Mouse (Mus musculus): ENCODE data around the gene Csf1.
"Not testable (repeated sequence)": the region's sequence is repeated elsewhere in the genome, so short reads cannot be mapped to it uniquely, and the experiment has no call there.

Gene Csf1

GRCm38 (mm10) chr3:107750775-107751540 lies 9.3 kb downstream of the Csf1 start:
- DNase-seq (ENCODE audit: extremely low read depth, insufficient read length, low spot score) = peak; percentile 57

DNA sequence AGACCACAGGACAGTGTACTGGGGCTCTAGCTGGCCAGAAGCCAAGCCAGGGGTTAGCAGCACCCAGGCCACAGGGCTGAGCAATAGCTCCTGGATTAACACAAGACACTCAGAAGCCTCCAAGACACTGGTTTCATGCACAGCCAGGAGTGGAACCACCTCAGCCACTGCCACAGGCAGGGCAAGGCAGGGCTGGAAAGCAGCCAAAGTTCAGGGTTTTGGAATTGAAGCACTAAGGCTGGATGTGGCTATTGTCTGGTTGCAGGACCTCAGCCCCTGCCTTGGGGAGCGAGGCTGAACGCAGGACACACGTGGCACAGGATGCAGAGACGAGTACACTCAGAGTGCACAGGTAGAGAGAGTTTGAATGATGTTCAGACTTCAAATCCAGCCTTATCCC lies 10.8 kb downstream of the Csf1 start:
- DNase-seq (ENCODE audit: extremely low read depth, insufficient read length, low spot score) = peak; percentile 65

- peak; percentile 52 for DNase-seq (ENCODE audit: extremely low read depth, insufficient read length, low spot score)
Measured at GRCm38 (mm10) chr3:107748260-107748955, 11.9 kb downstream of the Csf1 start.

- no peak for DNase-seq (ENCODE audit: extremely low read depth, insufficient read length, low spot score)
Measured at GRCm38 (mm10) chr3:107746026-107746425, 14.2 kb downstream of the Csf1 start.

DNA sequence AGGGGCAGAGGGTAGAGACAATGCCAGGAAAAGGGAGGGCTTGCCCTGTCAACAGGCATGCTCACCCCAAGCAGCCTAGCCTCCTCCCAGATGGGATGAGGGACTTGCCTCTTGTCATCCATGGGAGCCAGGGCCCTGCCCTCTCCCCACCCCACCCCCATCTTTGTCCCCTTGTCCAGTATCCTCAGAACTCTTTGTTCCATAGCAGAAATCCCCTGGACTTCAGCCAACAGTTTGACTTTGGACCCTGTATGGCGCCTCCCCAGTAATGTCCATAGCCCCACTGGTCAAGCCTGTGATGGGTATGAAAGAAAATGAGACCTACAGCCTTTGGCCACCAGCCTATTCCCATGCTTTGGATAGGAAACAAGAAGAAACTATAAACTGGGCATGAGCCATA lies 16.6 kb downstream of the Csf1 start:
- DNase-seq (ENCODE audit: extremely low read depth, insufficient read length, low spot score) = peak; percentile 66

GRCm38 (mm10) chr3:107743107-107743506 lies 17.2 kb downstream of the Csf1 start:
- DNase-seq (ENCODE audit: extremely low read depth, insufficient read length, low spot score) = peak; percentile 83

- DNase-seq (ENCODE audit: extremely low read depth, insufficient read length, low spot score) = peak; percentile 42
Measured at GRCm38 (mm10) chr3:107742071-107742710, 18.1 kb downstream of the Csf1 start.

GRCm38 (mm10) chr3:107741387-107741786 lies 18.9 kb downstream of the Csf1 start:
- DNase-seq (ENCODE audit: extremely low read depth, insufficient read length, low spot score) = no peak

- peak; percentile 74 for DNase-seq (ENCODE audit: extremely low read depth, insufficient read length, low spot score)
Measured at GRCm38 (mm10) chr3:107740578-107741207, 19.6 kb downstream of the Csf1 start.

GRCm38 (mm10) chr3:107739966-107740365 lies 20.3 kb downstream of the Csf1 start:
- DNase-seq (ENCODE audit: extremely low read depth, insufficient read length, low spot score) = no peak

DNA sequence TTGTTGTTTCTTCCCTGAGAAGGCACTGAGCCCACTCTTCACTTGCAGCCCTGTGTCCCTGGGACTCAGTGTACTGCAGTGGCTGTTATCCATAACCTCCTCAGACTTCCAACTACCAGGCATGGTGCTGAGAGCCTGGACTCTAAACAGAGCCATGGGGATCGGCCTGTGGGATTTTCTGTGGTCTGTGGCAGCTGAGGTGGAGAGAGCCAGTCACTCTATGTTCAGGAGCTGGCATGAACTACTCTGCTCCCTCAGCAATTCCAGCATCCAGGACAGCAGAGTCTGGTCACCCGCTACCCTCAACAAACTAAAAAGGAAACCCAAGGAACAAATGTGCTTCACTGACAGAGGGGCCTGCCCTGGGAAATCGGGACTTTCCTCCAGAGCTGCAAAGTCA lies 20.8 kb downstream of the Csf1 start:
- peak; percentile 75 for DNase-seq (ENCODE audit: extremely low read depth, insufficient read length, low spot score)

DNA sequence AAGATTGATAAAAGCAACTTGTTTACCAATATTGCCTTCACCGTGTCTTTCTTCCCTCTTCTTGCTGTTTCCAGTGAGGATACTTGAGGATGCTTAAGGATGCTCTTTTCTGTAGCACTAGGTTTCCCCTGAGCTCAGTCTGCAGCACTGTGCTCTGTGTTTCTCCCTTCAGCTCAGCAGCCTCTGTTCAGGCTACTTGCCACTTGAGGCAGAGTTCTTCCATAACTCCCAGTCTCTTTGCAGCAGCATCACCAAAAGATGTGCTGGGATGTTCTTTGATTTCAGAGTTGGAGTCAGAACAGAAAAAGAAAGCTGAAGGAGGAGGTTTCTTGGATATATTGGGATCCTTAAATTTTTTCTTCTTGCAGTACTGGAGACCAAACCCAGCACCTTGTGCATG lies 21.6 kb downstream of the Csf1 start:
- peak; percentile 41 for DNase-seq (ENCODE audit: extremely low read depth, insufficient read length, low spot score)

DNA sequence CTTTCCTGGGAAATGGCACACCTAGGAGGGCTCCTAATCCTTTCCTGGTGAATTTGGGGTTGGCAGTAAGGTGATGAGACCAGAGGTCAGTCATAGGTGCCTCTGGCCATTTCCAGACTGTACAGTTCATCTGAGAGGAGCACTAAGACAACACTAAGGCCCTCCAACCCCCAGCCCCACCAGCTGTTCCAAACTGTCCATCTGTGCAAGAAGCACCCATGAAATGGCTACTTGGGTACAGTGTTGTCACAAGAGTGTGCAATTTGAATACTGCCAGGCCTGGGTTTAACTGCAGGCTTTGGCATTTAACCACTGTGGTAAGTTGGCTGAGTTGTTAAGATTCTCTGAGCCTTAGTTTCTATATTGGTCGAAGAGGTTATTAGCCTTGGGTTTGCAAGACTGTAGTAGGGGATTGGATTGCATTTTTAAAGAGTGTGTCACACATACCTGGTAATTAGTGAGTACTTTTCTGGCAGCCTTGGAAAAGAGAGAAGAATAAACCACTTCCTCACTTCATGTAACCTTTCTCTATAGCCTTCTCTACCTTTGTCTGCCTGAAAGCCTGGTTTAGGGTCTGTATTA lies 22.6 kb downstream of the Csf1 start:
- DNase-seq (ENCODE audit: extremely low read depth, insufficient read length, low spot score) = peak; percentile 75

DNA sequence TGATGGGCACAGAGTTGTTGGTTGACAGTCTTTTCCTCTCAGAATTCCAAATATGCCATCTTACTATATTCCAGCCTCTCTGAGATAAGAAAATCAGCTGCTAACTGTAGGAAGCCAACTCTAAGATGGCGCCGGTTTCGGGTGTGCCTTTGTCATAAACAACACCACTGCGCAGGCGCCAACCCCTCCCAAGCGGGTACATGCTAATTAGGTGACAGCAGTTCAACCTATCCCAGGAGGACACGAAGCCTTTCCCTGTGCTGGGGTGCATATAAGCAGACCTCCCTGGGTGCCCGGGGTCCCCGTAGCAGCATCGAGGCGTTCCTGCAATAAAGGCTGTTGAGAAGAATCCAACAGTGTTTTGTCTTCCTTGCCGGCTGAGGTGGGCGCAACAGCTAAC lies 24.6 kb downstream of the Csf1 start:
- not testable (repeated sequence) for DNase-seq (ENCODE audit: extremely low read depth, insufficient read length, low spot score)

DNA sequence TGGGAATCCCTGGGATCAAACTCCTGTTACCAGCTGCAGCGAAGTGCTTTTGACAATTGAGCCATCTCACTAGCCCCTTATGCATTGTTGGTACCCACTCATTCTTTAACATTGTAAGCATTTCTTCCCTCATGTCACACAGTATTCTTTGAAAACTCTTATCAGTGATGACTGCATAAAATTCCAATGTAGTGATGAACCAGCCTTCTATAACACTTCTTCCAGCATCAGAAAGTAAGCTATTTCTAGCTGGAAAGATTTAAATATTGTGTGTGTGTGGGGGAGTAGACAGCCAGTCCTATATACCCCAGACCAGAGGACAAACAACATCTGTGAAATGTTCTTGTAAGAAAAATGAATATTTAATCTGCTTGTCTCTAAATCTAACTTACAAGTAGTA lies 26.9 kb downstream of the Csf1 start:
- no peak for DNase-seq (ENCODE audit: extremely low read depth, insufficient read length, low spot score)

- no peak for DNase-seq (ENCODE audit: extremely low read depth, insufficient read length, low spot score)
Measured at GRCm38 (mm10) chr3:107730236-107730635, 30.0 kb downstream of the Csf1 start.

DNA sequence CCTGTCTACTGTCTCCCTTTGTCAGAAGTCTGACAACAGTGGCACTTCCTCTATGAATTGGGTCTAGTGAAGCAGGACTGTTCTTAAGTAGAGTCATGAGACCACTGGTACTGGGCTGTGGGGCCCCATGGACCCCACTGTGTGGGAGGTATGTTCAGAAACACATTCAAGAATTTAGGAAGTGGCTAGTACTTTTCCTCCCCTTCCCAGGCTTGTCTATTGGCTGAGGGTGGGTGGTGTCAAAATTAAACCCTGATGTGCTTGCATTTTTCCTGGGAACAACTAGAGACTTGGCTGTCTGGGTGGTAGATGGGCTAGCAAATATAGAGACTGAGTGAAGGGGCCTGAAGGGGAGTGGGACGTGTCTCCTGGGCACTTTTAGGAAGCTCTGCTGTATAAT lies 31.8 kb downstream of the Csf1 start:
- no peak for DNase-seq (ENCODE audit: extremely low read depth, insufficient read length, low spot score)

DNA sequence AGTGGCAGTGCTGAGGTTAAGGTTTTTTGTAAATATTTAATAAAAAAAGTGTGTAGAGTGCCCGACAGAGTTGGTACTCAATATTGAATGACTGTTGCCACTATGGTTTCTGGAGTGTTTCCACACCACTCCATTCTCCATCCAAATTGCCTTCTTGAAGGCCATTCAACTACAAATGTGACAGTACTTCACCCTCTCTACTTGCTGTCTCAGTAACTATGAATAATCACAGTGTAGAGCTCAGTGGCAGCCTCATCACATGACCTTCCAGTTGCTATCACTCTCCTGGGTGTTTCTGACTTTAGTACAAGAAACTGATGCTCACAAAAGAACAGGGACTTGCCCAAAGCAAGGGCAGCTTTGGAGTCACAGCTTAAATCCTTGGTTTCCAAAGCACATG lies 44.3 kb downstream of the Csf1 start:
- DNase-seq (ENCODE audit: extremely low read depth, insufficient read length, low spot score) = no peak

DNA sequence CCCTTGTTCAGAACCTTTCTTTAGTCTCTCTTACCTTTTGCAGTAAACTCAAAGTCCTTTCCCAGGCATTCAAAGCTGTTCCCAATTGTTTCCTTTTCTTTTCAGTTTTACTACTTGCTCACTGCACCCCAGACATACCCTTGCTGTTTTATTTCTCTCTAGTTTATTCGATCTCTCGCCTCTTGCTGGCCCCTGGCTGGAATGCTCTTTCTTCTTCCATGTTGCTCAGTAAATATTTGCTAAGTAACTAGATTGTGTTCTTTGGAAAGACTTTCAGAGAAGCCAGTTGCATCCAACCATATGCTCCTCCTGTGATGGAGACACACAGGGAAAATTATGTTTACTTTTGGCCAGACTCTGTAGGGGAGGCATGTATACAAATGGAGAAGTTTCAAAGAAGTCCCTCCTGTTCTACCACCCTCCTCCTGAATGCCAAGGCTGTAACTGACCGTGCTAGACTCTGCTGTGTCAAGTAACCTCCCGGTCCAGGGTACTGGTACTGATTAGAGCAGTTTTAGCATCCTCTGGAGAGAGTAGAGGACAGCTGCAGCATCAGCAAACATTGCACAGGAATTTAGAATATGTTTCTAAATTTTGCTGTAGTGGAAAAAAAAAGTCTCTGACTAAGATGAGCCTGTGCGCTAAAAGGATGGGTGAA lies 45.9 kb downstream of the Csf1 start:
- no peak for DNase-seq (ENCODE audit: extremely low read depth, insufficient read length, low spot score)

DNA sequence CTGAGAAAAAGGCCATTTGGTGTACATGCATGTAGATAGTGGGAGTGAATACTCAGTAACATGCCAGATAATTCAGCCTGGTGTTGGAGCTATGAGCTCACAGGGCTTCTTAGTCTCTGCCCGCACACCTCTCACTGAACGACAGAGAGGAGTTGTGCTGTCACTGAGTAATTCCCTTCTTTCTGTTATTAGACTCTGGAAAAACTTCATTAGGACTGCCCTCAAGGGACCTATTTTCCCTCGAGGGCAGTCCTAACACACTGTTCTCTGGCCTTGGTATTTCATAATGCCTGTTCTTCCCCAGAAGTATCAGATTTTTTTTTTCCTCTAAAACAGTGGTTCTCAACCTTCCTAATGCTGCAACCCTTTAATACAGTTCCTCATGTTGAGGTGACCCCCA lies 48.2 kb downstream of the Csf1 start:
- peak; percentile 39 for DNase-seq (ENCODE audit: extremely low read depth, insufficient read length, low spot score)
